Mouse (Mus musculus) stomach, postnatal 0 days (tissue): ENCODE measurements around the gene Zfp319. TPM values are rescaled to one million over a fixed set of nuclear protein-coding genes. Genes with fewer than 3 reads are reported as not detected.

ENCODE experiments used
- ATAC-seq: fragments of 200-750 bp; cut with Nextera tagmentation; 2 replicates; pipeline ENCODE4 v1.8.0; 2017; ENCODE audit not compliant: low FRiP score, low TSS enrichment
- DNase-seq: peaks from one replicate; pipeline ENCODE4 v3.0.0-alpha.2; 2016; ENCODE audit warnings: low spot score
- H3K27ac ChIP-seq: fragments of 300-500 bp; sonication (generic); replicated peaks from 2 replicates; pipeline ENCODE4 v1.5.1; 2014; ENCODE audit warnings: mild to moderate bottlenecking, control low read depth
- H3K27me3 ChIP-seq: fragments of 300-500 bp; sonication (generic); 2 replicates; pipeline ENCODE4 v1.6.1; 2014; ENCODE audit warnings: low read length; ENCODE audit not compliant: control insufficient read depth, insufficient read depth
- H3K36me3 ChIP-seq: fragments of 300-500 bp; sonication (generic); 2 replicates; pipeline ENCODE4 v1.6.1; 2014; ENCODE audit warnings: low read length, mixed read lengths; ENCODE audit not compliant: control insufficient read depth, insufficient read depth
- H3K4me1 ChIP-seq: fragments of 300-500 bp; sonication (generic); replicated peaks from 2 replicates; pipeline ENCODE4 v1.6.1; 2014; ENCODE audit warnings: antibody characterized with exemption; ENCODE audit not compliant: control insufficient read depth, insufficient read depth
- H3K4me2 ChIP-seq: fragments of 300-500 bp; sonication (generic); replicated peaks from 2 replicates; pipeline ENCODE4 v1.6.1; 2014; ENCODE audit warnings: low read depth, mild to moderate bottlenecking, control low read depth, moderate library complexity
- H3K4me3 ChIP-seq: fragments of 300-500 bp; sonication (generic); 2 replicates; pipeline ENCODE4 v1.5.1; 2014; ENCODE audit warnings: low read depth, low read length, control low read depth
- H3K9ac ChIP-seq: fragments of 300-500 bp; sonication (generic); 2 replicates; pipeline ENCODE4 v1.6.1; 2014; ENCODE audit warnings: mild to moderate bottlenecking, low read length, control low read depth, mixed read lengths
- H3K9me3 ChIP-seq: fragments of 300-500 bp; sonication (generic); 2 replicates; pipeline ENCODE4 v1.6.1; 2016; ENCODE audit warnings: low read length; ENCODE audit not compliant: control insufficient read depth
- CTCF ChIP-seq: IDR thresholded peaks from 2 replicates; pipeline ENCODE4 v1.5.1; 2016; ENCODE audit warnings: antibody characterized with exemption, low read depth, mild to moderate bottlenecking, moderate library complexity
- EP300 ChIP-seq: optimal IDR thresholded peaks from 2 replicates; pipeline ENCODE3; 2016; ENCODE audit warnings: antibody characterized with exemption
- WGBS: fragments of 180-500 bp; shearing (Covaris S2); extraction: QIAGEN DNeasy Blood & Tissue Kit; methylation state at CpG from one replicate; pipeline ENCODE4 v1.1.7; 2014; 5-methylcytosine and 5-hydroxymethylcytosine counted together
- polyA plus RNA-seq: library from polyadenylated mRNA; unstranded; fragments of >200 nt; fragmentation: Nextera tagmentation; extraction: Ambion mirVana; gene quantifications from 2 replicates; pipeline ENCODE4 v1.2.1, GENCODE M21; 2015

Gene Zfp319
- polyA plus RNA-seq, 1 experiment from 2014 or later = 2.5 TPM

- Histone ChIP-seq H3K36me3 (peaks cover 27% of the 10 kb centered on the region), H3K9ac (no peak overlapping the region), H3K27ac (no peak overlapping the region), H3K4me1 (no peaks in the 10 kb centered on the region; the same call in 1 of the 2 replicates), H3K27me3 (no peaks in the 10 kb centered on the region), H3K9me3 (no peaks in the 10 kb centered on the region), H3K4me3 (no peak overlapping the region), H3K4me2 (no peak overlapping the region)
- TF ChIP-seq EP300 = no peak
- TF ChIP-seq CTCF = no peak
- DNase-seq (no peak), ATAC-seq (no peak)
- 70% methylated on average over 5 of the region's 5 CpGs for WGBS
Observed at GRCm38 (mm10) chr8:95324646-95325045, 7.1 kb downstream of the Zfp319 start.

- DNase-seq (no peak), ATAC-seq (no peak)
- Histone ChIP-seq H3K4me1 (no peaks in the 10 kb centered on the region; the same call in 1 of the 2 replicates), H3K4me3 (no peak overlapping the region), H3K4me2 (no peak overlapping the region), H3K27me3 (no peaks in the 10 kb centered on the region), H3K27ac (no peak overlapping the region), H3K9me3 (no peaks in the 10 kb centered on the region), H3K36me3 (peaks cover 16% of the 10 kb centered on the region), H3K9ac (no peak overlapping the region)
- WGBS = 81% methylated on average over 3 of the region's 3 CpGs
- TF ChIP-seq CTCF = no peak
- TF ChIP-seq EP300 = no peak
Observed at GRCm38 (mm10) chr8:95323201-95323600, 8.5 kb downstream of the Zfp319 start.

GRCm38 (mm10) chr8:95320224-95321139, 11.3 kb downstream of the Zfp319 start:
- no peaks in the 10 kb centered on the region for H3K9me3 ChIP-seq
- no peaks in the 10 kb centered on the region; the same call in 1 of the 2 replicates for H3K36me3 ChIP-seq
- no peaks in the 10 kb centered on the region for H3K27me3 ChIP-seq
- peak overlapping the region; percentile 53 for H3K9ac ChIP-seq
- WGBS = 3% methylated on average over 41 of the region's 41 CpGs
- H3K4me3 ChIP-seq = peak overlapping the region; percentile 43
- TF ChIP-seq EP300 = no peak
- peak; percentile 66 for TF ChIP-seq CTCF
- ATAC-seq = peak; percentile 84
- no peaks in the 10 kb centered on the region; the same call in 1 of the 2 replicates for H3K4me1 ChIP-seq
- H3K27ac ChIP-seq = no peak overlapping the region
- peak overlapping the region; percentile 86 for H3K4me2 ChIP-seq
- DNase-seq = peak; percentile 90

GRCm38 (mm10) chr8:95315350-95315749, 16.4 kb downstream of the Zfp319 start:
- no peak overlapping the region for H3K4me2 ChIP-seq
- no peak overlapping the region for H3K27ac ChIP-seq
- DNase-seq = no peak
- ATAC-seq = no peak
- H3K9ac ChIP-seq = no peak overlapping the region
- TF ChIP-seq CTCF = no peak
- no peak for TF ChIP-seq EP300
- no peak overlapping the region for H3K4me3 ChIP-seq
- H3K4me1 ChIP-seq = no peaks in the 10 kb centered on the region
- no peaks in the 10 kb centered on the region for H3K9me3 ChIP-seq
- no peaks in the 10 kb centered on the region for H3K27me3 ChIP-seq
- H3K36me3 ChIP-seq = no peaks in the 10 kb centered on the region
- WGBS = 91% methylated on average over 1 of the region's 1 CpGs

- Histone ChIP-seq H3K9ac (no peak overlapping the region), H3K9me3 (no peaks in the 10 kb centered on the region), H3K27me3 (no peaks in the 10 kb centered on the region), H3K36me3 (no peaks in the 10 kb centered on the region), H3K4me3 (no peak overlapping the region), H3K4me2 (no peak overlapping the region), H3K4me1 (no peaks in the 10 kb centered on the region), H3K27ac (no peak overlapping the region)
- no peak for TF ChIP-seq EP300
- no peak for TF ChIP-seq CTCF
- no peak for ATAC-seq
- no peak for DNase-seq
- WGBS = 78% methylated on average over 2 of the region's 2 CpGs
Observed at GRCm38 (mm10) chr8:95314707-95315106, 17.0 kb downstream of the Zfp319 start.

GRCm38 (mm10) chr8:95313857-95314256, 17.9 kb downstream of the Zfp319 start:
- ATAC-seq (no peak), DNase-seq (no peak)
- Histone ChIP-seq H3K9ac (no peak overlapping the region), H3K4me3 (no peak overlapping the region), H3K27me3 (no peaks in the 10 kb centered on the region), H3K27ac (no peak overlapping the region), H3K36me3 (no peaks in the 10 kb centered on the region), H3K4me1 (no peaks in the 10 kb centered on the region), H3K9me3 (no peaks in the 10 kb centered on the region), H3K4me2 (no peak overlapping the region)
- 79% methylated on average over 6 of the region's 6 CpGs for WGBS
- no peak for TF ChIP-seq CTCF
- no peak for TF ChIP-seq EP300
